Mouse (Mus musculus): Measurements from ENCODE around the gene Rph3al.

GRCm38 (mm10) chr11:75925801-75926200, 12.4 kb downstream of the Rph3al start:
- no peak for TF ChIP-seq EP300 (optimal IDR thresholded peaks at IDR 0.05)
- TF ChIP-seq CTCF (IDR thresholded peaks at IDR 0.05; ENCODE audit: low read depth): no peak
